Comparison of ENCODE assay signal across 10 mouse cellular contexts in the genomic region with DNA sequence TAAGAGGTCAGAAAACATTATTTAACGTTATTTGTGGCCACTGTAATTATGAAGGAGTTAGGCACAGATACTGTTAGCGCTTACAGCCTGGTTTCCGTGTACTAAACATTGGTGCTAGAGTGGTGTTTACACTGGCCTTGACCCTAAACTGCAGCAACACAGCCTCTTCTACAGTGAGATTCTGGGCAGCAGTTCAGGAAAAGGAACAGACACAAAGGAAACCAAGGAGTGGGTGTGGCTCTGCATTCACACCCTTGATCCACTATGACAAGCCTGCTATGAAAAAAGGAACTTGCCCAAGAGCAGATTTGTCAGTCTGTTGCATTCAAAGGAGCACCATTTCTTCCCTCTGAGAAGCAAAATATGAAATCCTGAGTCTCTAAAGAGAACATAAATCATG.
DNase-seq lines count a peak whose midpoint lies in the region; ATAC-seq lines count a peak whose summit lies in the region.
"Had no signal": no experiment of that assay in that cellular context is flagged by ENCODE, and none has a peak within 500 bp of the region (broad histone marks: within the 10 kb centered on the region; RNA-seq: fewer than 3 reads in every experiment).

No protein-coding gene starts in this region.

- WGBS in hindbrain, embryonic 12.5 days, result 69% methylated on average over 3 of the region's 3 CpGs
- WGBS in hindbrain, embryonic 13.5 days, result 45% methylated on average over 3 of the region's 3 CpGs

- no peak overlapping the region for H3K4me3 ChIP-seq in hindbrain, embryonic 12.5 days
- no peak overlapping the region for H3K4me3 ChIP-seq in hindbrain, embryonic 13.5 days

- H3K27ac ChIP-seq in hindbrain, embryonic 12.5 days, result no peak overlapping the region
- no peak overlapping the region for H3K27ac ChIP-seq in hindbrain, embryonic 13.5 days

- peak; percentile 67 for ATAC-seq in hindbrain, embryonic 12.5 days (ENCODE audit: low FRiP score)
- no peak for ATAC-seq in hindbrain, embryonic 13.5 days (ENCODE audit: low FRiP score)
- ATAC-seq in granulocyte monocyte progenitor cell, adult 5-6 weeks (replicated peaks; ENCODE audit: poor library complexity, severe bottlenecking), result peak; percentile 99
- ATAC-seq in megakaryocyte-erythroid progenitor cell, adult 5-6 weeks (replicated peaks; ENCODE audit: low FRiP score, low TSS enrichment, poor library complexity, severe bottlenecking), result peak; percentile 47; the same call in 1 of the 2 replicates

- no peak overlapping the region for H3K9ac ChIP-seq in hindbrain, embryonic 12.5 days
- H3K9ac ChIP-seq in hindbrain, embryonic 13.5 days, result no peak overlapping the region

- H3K9me3 ChIP-seq in hindbrain, embryonic 12.5 days (replicated peaks), result no peaks in the 10 kb centered on the region
- H3K9me3 ChIP-seq in hindbrain, embryonic 13.5 days, result no peaks in the 10 kb centered on the region

- no peaks in the 10 kb centered on the region for H3K27me3 ChIP-seq in hindbrain, embryonic 12.5 days
- H3K27me3 ChIP-seq in hindbrain, embryonic 13.5 days, result no peaks in the 10 kb centered on the region

- no peaks in the 10 kb centered on the region for H3K36me3 ChIP-seq in hindbrain, embryonic 12.5 days
- H3K36me3 ChIP-seq in hindbrain, embryonic 13.5 days, result no peaks in the 10 kb centered on the region

- DNase-seq in adipocyte (ENCODE audit: low spot score), result peak; percentile 82
- DNase-seq in urinary bladder, postnatal 14 days (ENCODE audit: low spot score), result no peak
- DNase-seq in spleen, adult 12 weeks (ENCODE audit: low spot score), result no peak
- no peak for DNase-seq in kidney, adult 18-20 months
- DNase-seq: cerebellum, postnatal 36 days; thymus, adult 18-20 months had no signal

- peaks cover 2% of the 10 kb centered on the region; the same call in 1 of the 2 replicates for H3K4me1 ChIP-seq in hindbrain, embryonic 12.5 days
- H3K4me1 ChIP-seq in hindbrain, embryonic 13.5 days (replicated peaks), result peaks cover 19% of the 10 kb centered on the region

- no peak overlapping the region for H3K4me2 ChIP-seq in hindbrain, embryonic 12.5 days (replicated peaks)
- no peak overlapping the region for H3K4me2 ChIP-seq in hindbrain, embryonic 13.5 days
